Mouse (Mus musculus): Measurements from ENCODE around the gene Ppp2r5a.
A peak's percentile ranks its signal among the peaks of the same experiment; 100 is the strongest.

Ppp2r5a gene

GRCm38 (mm10) chr1:191380843-191381242, 22.2 kb downstream of the Ppp2r5a start:
- DNase-seq (ENCODE audit: low read depth, low spot score) = no peak

- no peak for DNase-seq (ENCODE audit: low read depth, low spot score)
These were observed 25.0 kb downstream of the Ppp2r5a start for GRCm38 (mm10) chr1:191378080-191378479.

- DNase-seq (ENCODE audit: low read depth, low spot score) = no peak
These were observed 27.5 kb downstream of the Ppp2r5a start for GRCm38 (mm10) chr1:191375644-191375998.

- no peak for DNase-seq (ENCODE audit: low read depth, low spot score)
These were observed 28.0 kb downstream of the Ppp2r5a start for GRCm38 (mm10) chr1:191374993-191375643.

- no peak for DNase-seq (ENCODE audit: low read depth, low spot score)
These were observed 33.9 kb downstream of the Ppp2r5a start for GRCm38 (mm10) chr1:191369140-191369539.

- no peak for DNase-seq (ENCODE audit: low read depth, low spot score)
These were observed 34.9 kb downstream of the Ppp2r5a start for GRCm38 (mm10) chr1:191368193-191368592.

- peak; percentile 33 for DNase-seq (ENCODE audit: low read depth, low spot score)
These were observed 38.6 kb downstream of the Ppp2r5a start for GRCm38 (mm10) chr1:191364477-191364876.

- no peak for DNase-seq (ENCODE audit: low read depth, low spot score)
These were observed 40.7 kb downstream of the Ppp2r5a start for GRCm38 (mm10) chr1:191362412-191362811.

GRCm38 (mm10) chr1:191359478-191359877, 43.6 kb downstream of the Ppp2r5a start:
- DNase-seq (ENCODE audit: low read depth, low spot score) = no peak

- DNase-seq (ENCODE audit: low read depth, low spot score) = no peak
These were observed 46.1 kb downstream of the Ppp2r5a start for GRCm38 (mm10) chr1:191356936-191357335.

GRCm38 (mm10) chr1:191353836-191354235, 49.2 kb downstream of the Ppp2r5a start:
- DNase-seq (ENCODE audit: low read depth, low spot score) = no peak

- peak; percentile 35 for DNase-seq (ENCODE audit: low read depth, low spot score)
These were observed 50.1 kb downstream of the Ppp2r5a start for GRCm38 (mm10) chr1:191352786-191353488.

- no peak for DNase-seq (ENCODE audit: low read depth, low spot score)
These were observed 52.7 kb downstream of the Ppp2r5a start for GRCm38 (mm10) chr1:191350355-191350754.

- no peak for DNase-seq (ENCODE audit: low read depth, low spot score)
These were observed 53.5 kb downstream of the Ppp2r5a start for GRCm38 (mm10) chr1:191349486-191350037.

GRCm38 (mm10) chr1:191348996-191349395, 54.1 kb downstream of the Ppp2r5a start:
- DNase-seq (ENCODE audit: low read depth, low spot score) = no peak

GRCm38 (mm10) chr1:191348592-191348991, 54.5 kb downstream of the Ppp2r5a start:
- no peak for DNase-seq (ENCODE audit: low read depth, low spot score)

GRCm38 (mm10) chr1:191347602-191348001, 55.5 kb downstream of the Ppp2r5a start:
- no peak for DNase-seq (ENCODE audit: low read depth, low spot score)

GRCm38 (mm10) chr1:191340530-191340929, 62.5 kb downstream of the Ppp2r5a start:
- DNase-seq (ENCODE audit: low read depth, low spot score) = no peak

GRCm38 (mm10) chr1:191339876-191340275, 63.2 kb downstream of the Ppp2r5a start:
- no peak for DNase-seq (ENCODE audit: low read depth, low spot score)

GRCm38 (mm10) chr1:191334500-191334899, 68.6 kb downstream of the Ppp2r5a start:
- DNase-seq (ENCODE audit: low read depth, low spot score) = no peak

GRCm38 (mm10) chr1:191330356-191330755, 72.7 kb downstream of the Ppp2r5a start:
- DNase-seq (ENCODE audit: low read depth, low spot score) = no peak

- DNase-seq (ENCODE audit: low read depth, low spot score) = no peak
These were observed 75.0 kb downstream of the Ppp2r5a start for GRCm38 (mm10) chr1:191328019-191328441.

GRCm38 (mm10) chr1:191327258-191327657, 75.8 kb downstream of the Ppp2r5a start:
- DNase-seq (ENCODE audit: low read depth, low spot score) = no peak
